Mouse (Mus musculus) large intestine, adult 2 months (tissue): ENCODE measurements around the gene Hoxa6. TPM values are rescaled to one million over a fixed set of nuclear protein-coding genes. Genes with fewer than 3 reads are reported as not detected.

ENCODE experiments used
- DNase-seq: peaks from one replicate; pipeline ENCODE4 v3.0.0-alpha.2; 2012; ENCODE audit warnings: low read depth, low spot score
- WGBS: fragments of 180-500 bp; shearing (Covaris S2); methylation state at CpG from one replicate; pipeline ENCODE4 v1.1.7; 2018; 5-methylcytosine and 5-hydroxymethylcytosine counted together
- polyA plus RNA-seq: library from polyadenylated mRNA; depleted of rRNA; stranded (reverse); fragments of >200 nt; gene quantifications from 2 replicates; pipeline ENCODE4 v1.2.3, GENCODE M21; 2012

The Hoxa6 gene
- polyA plus RNA-seq, 1 experiment = 0.16 TPM

- no peak for DNase-seq
- 14% methylated on average over 19 of the region's 19 CpGs for WGBS
Measured at GRCm38 (mm10) chr6:52185222-52185621, 23.3 kb downstream of the Hoxa6 start.

- no peak for DNase-seq
- WGBS = 32% methylated on average over 6 of the region's 6 CpGs
Measured at GRCm38 (mm10) chr6:52184668-52185067, 23.9 kb downstream of the Hoxa6 start.

- DNase-seq = no peak
Measured at GRCm38 (mm10) chr6:52183311-52184080, 25.0 kb downstream of the Hoxa6 start.

GRCm38 (mm10) chr6:52182793-52183192 lies 25.7 kb downstream of the Hoxa6 start:
- 37% methylated on average over 1 of the region's 1 CpGs for WGBS
- DNase-seq = no peak

More at GRCm38 (mm10) chr6:52183311-52184080, 25.0 kb downstream of the Hoxa6 start:
- 24% methylated on average over 10 of the region's 10 CpGs for WGBS

GRCm38 (mm10) chr6:52182030-52182429 lies 26.5 kb downstream of the Hoxa6 start:
- 42% methylated on average over 2 of the region's 2 CpGs for WGBS
- no peak for DNase-seq

- 63% methylated on average over 3 of the region's 3 CpGs for WGBS
- no peak for DNase-seq
Measured at GRCm38 (mm10) chr6:52180726-52181125, 27.8 kb downstream of the Hoxa6 start.

GRCm38 (mm10) chr6:52180213-52180710 lies 28.3 kb downstream of the Hoxa6 start:
- no peak for DNase-seq
- WGBS = 52% methylated on average over 11 of the region's 11 CpGs

GRCm38 (mm10) chr6:52179690-52180089 lies 28.8 kb downstream of the Hoxa6 start:
- WGBS = 60% methylated on average over 10 of the region's 10 CpGs
- DNase-seq = no peak

- no peak for DNase-seq
- 38% methylated on average over 4 of the region's 4 CpGs for WGBS
Measured at GRCm38 (mm10) chr6:52178918-52179665, 29.4 kb downstream of the Hoxa6 start.

- WGBS = 43% methylated on average over 9 of the region's 9 CpGs
- no peak for DNase-seq
Measured at GRCm38 (mm10) chr6:52177806-52178205, 30.7 kb downstream of the Hoxa6 start.

GRCm38 (mm10) chr6:52177061-52177735 lies 31.3 kb downstream of the Hoxa6 start, which contains the start of gene 5730596B20Rik:
5730596B20Rik (plus strand) TSS chr6:52177498.
- no peak for DNase-seq
- WGBS = 21% methylated on average over 36 of the region's 36 CpGs

- DNase-seq = no peak
- 18% methylated on average over 6 of the region's 6 CpGs for WGBS
Measured at GRCm38 (mm10) chr6:52176391-52176790, 32.1 kb downstream of the Hoxa6 start.

GRCm38 (mm10) chr6:52175864-52176263 lies 32.7 kb downstream of the Hoxa6 start:
- DNase-seq = no peak
- WGBS = 2% methylated on average over 19 of the region's 35 CpGs

GRCm38 (mm10) chr6:52174968-52175751 lies 33.4 kb downstream of the Hoxa6 start:
- 12% methylated on average over 41 of the region's 41 CpGs for WGBS
- no peak for DNase-seq

GRCm38 (mm10) chr6:52173648-52174047 lies 34.9 kb downstream of the Hoxa6 start:
- WGBS = 23% methylated on average over 4 of the region's 4 CpGs
- no peak for DNase-seq

GRCm38 (mm10) chr6:52172501-52172900 lies 36.0 kb downstream of the Hoxa6 start:
- WGBS = 36% methylated on average over 35 of the region's 35 CpGs
- no peak for DNase-seq

- 75% methylated on average over 7 of the region's 7 CpGs for WGBS
- no peak for DNase-seq
Measured at GRCm38 (mm10) chr6:52171938-52172337, 36.6 kb downstream of the Hoxa6 start.

GRCm38 (mm10) chr6:52171331-52171730 lies 37.2 kb downstream of the Hoxa6 start:
- DNase-seq = no peak

GRCm38 (mm10) chr6:52170898-52171223 lies 37.7 kb downstream of the Hoxa6 start:
- DNase-seq = no peak
- WGBS = 82% methylated on average over 5 of the region's 5 CpGs

More at GRCm38 (mm10) chr6:52171331-52171730, 37.2 kb downstream of the Hoxa6 start:
- 87% methylated on average over 4 of the region's 4 CpGs for WGBS
